Mouse (Mus musculus) thymus, postnatal 36 days (tissue): ENCODE data around the gene Uhrf2.

Experiments used
- DNase-seq, 2 experiments: peaks; one replicate each; pipeline ENCODE4 v3.0.0; 2022; ENCODE audit warnings: mixed read lengths in 2 of 2

Gene Uhrf2

GRCm38 (mm10) chr19:30125670-30126059 is 95.4 kb downstream of the Uhrf2 start:
- DNase-seq: no peak

- DNase-seq: no peak
Observed at GRCm38 (mm10) chr19:30128177-30128576, 97.9 kb downstream of the Uhrf2 start.

- no peak for DNase-seq
Observed at GRCm38 (mm10) chr19:30136308-30136707, 106.0 kb downstream of the Uhrf2 start.
